Mouse (Mus musculus): Measurements from ENCODE around the gene Il2rb. TPM values are rescaled to one million over a fixed set of nuclear protein-coding genes. Genes with fewer than 3 reads are reported as not detected.

The Il2rb gene
- polyA plus RNA-seq, 1 experiment from 2014 or later: 0.04 TPM

GRCm38 (mm10) chr15:78518221-78518620 lies 23.1 kb upstream of the Il2rb start:
- no peak for ATAC-seq (ENCODE audit: extremely low read depth, insufficient number of reproducible peaks, low FRiP score, low TSS enrichment)
- WGBS: 45% methylated on average over 7 of the region's 7 CpGs
- no peak overlapping the region for H3K4me3 ChIP-seq
- peak overlapping the region; percentile 44; the same call in 1 of the 2 replicates for H3K9ac ChIP-seq
- peaks cover 29% of the 10 kb centered on the region for H3K4me1 ChIP-seq
- peaks cover 2% of the 10 kb centered on the region; the same call in 1 of the 2 replicates for H3K27me3 ChIP-seq (replicated peaks)
- no peak overlapping the region for H3K27ac ChIP-seq (replicated peaks)
- no peaks in the 10 kb centered on the region for H3K36me3 ChIP-seq
- no peak overlapping the region for H3K4me2 ChIP-seq
- no peaks in the 10 kb centered on the region for H3K9me3 ChIP-seq

GRCm38 (mm10) chr15:78515759-78516158 lies 20.7 kb upstream of the Il2rb start:
- Histone ChIP-seq H3K36me3 (no peaks in the 10 kb centered on the region), H3K4me2 (no peak overlapping the region), H3K27me3 (replicated peaks) (no peaks in the 10 kb centered on the region), H3K4me1 (peaks cover 24% of the 10 kb centered on the region), H3K27ac (replicated peaks) (no peak overlapping the region), H3K9me3 (no peaks in the 10 kb centered on the region), H3K4me3 (no peak overlapping the region), H3K9ac (no peak overlapping the region)
- no peak for ATAC-seq (ENCODE audit: extremely low read depth, insufficient number of reproducible peaks, low FRiP score, low TSS enrichment)
- 67% methylated on average over 6 of the region's 6 CpGs for WGBS

- ATAC-seq (ENCODE audit: extremely low read depth, insufficient number of reproducible peaks, low FRiP score, low TSS enrichment): no peak; the same call in 1 of the 2 replicates
- H3K27ac ChIP-seq (replicated peaks): no peak overlapping the region
Observed at GRCm38 (mm10) chr15:78514393-78515146, 19.5 kb upstream of the Il2rb start.

GRCm38 (mm10) chr15:78513019-78513418 lies 17.9 kb upstream of the Il2rb start:
- 77% methylated on average over 14 of the region's 14 CpGs for WGBS
- H3K4me3 ChIP-seq: no peak overlapping the region
- no peak for ATAC-seq (ENCODE audit: extremely low read depth, insufficient number of reproducible peaks, low FRiP score, low TSS enrichment)
- no peak overlapping the region for H3K9ac ChIP-seq
- H3K36me3 ChIP-seq: no peaks in the 10 kb centered on the region
- no peaks in the 10 kb centered on the region for H3K27me3 ChIP-seq (replicated peaks)
- H3K9me3 ChIP-seq: no peaks in the 10 kb centered on the region
- H3K27ac ChIP-seq (replicated peaks): no peak overlapping the region
- peaks cover 28% of the 10 kb centered on the region for H3K4me1 ChIP-seq
- H3K4me2 ChIP-seq: no peak overlapping the region

More at GRCm38 (mm10) chr15:78514393-78515146, 19.5 kb upstream of the Il2rb start:
- Histone ChIP-seq H3K4me1 (peaks cover 26% of the 10 kb centered on the region), H3K27me3 (replicated peaks) (no peaks in the 10 kb centered on the region), H3K36me3 (no peaks in the 10 kb centered on the region), H3K9me3 (no peaks in the 10 kb centered on the region), H3K9ac (peak overlapping the region; percentile 25), H3K4me3 (no peak overlapping the region), H3K4me2 (no peak overlapping the region)
- 25% methylated on average over 7 of the region's 7 CpGs for WGBS

GRCm38 (mm10) chr15:78511951-78512350 lies 16.9 kb upstream of the Il2rb start:
- ATAC-seq (ENCODE audit: extremely low read depth, insufficient number of reproducible peaks, low FRiP score, low TSS enrichment): no peak
- Histone ChIP-seq H3K9ac (no peak overlapping the region), H3K4me2 (no peak overlapping the region), H3K9me3 (no peaks in the 10 kb centered on the region), H3K4me1 (peaks cover 24% of the 10 kb centered on the region), H3K27me3 (replicated peaks) (no peaks in the 10 kb centered on the region), H3K4me3 (no peak overlapping the region), H3K27ac (replicated peaks) (no peak overlapping the region), H3K36me3 (no peaks in the 10 kb centered on the region)
- 74% methylated on average over 7 of the region's 7 CpGs for WGBS

GRCm38 (mm10) chr15:78510736-78511135 lies 15.7 kb upstream of the Il2rb start:
- no peak for ATAC-seq (ENCODE audit: extremely low read depth, insufficient number of reproducible peaks, low FRiP score, low TSS enrichment)
- no peak overlapping the region for H3K4me2 ChIP-seq
- no peaks in the 10 kb centered on the region for H3K9me3 ChIP-seq
- H3K4me1 ChIP-seq: peaks cover 24% of the 10 kb centered on the region
- no peak overlapping the region for H3K27ac ChIP-seq (replicated peaks)
- H3K27me3 ChIP-seq (replicated peaks): no peaks in the 10 kb centered on the region
- no peak overlapping the region for H3K9ac ChIP-seq
- no peak overlapping the region for H3K4me3 ChIP-seq
- no peaks in the 10 kb centered on the region for H3K36me3 ChIP-seq
- 72% methylated on average over 6 of the region's 6 CpGs for WGBS

GRCm38 (mm10) chr15:78510121-78510576 lies 15.1 kb upstream of the Il2rb start:
- H3K4me2 ChIP-seq: peak overlapping the region; percentile 30
- no peaks in the 10 kb centered on the region for H3K27me3 ChIP-seq (replicated peaks)
- H3K36me3 ChIP-seq: no peaks in the 10 kb centered on the region
- peak overlapping the region; percentile 34 for H3K9ac ChIP-seq
- H3K4me1 ChIP-seq: peaks cover 24% of the 10 kb centered on the region
- H3K27ac ChIP-seq (replicated peaks): 0 out of 2 replicates have a peak overlapping the region, but pooled peaks have one; percentile 20
- 57% methylated on average over 8 of the region's 8 CpGs for WGBS
- no peak overlapping the region for H3K4me3 ChIP-seq
- no peak for ATAC-seq (ENCODE audit: extremely low read depth, insufficient number of reproducible peaks, low FRiP score, low TSS enrichment)
- H3K9me3 ChIP-seq: no peaks in the 10 kb centered on the region

- H3K27ac ChIP-seq (replicated peaks): 0 out of 2 replicates have a peak overlapping the region, but pooled peaks have one; percentile 20
- ATAC-seq (ENCODE audit: extremely low read depth, insufficient number of reproducible peaks, low FRiP score, low TSS enrichment): no peak
- peaks cover 19% of the 10 kb centered on the region for H3K4me1 ChIP-seq
- peak overlapping the region; percentile 30 for H3K4me2 ChIP-seq
- no peaks in the 10 kb centered on the region for H3K27me3 ChIP-seq (replicated peaks)
- H3K9ac ChIP-seq: peak overlapping the region; percentile 34; the same call in 1 of the 2 replicates
- H3K4me3 ChIP-seq: no peak overlapping the region
- 40% methylated on average over 12 of the region's 12 CpGs for WGBS
- peaks cover 7% of the 10 kb centered on the region for H3K9me3 ChIP-seq
- H3K36me3 ChIP-seq: no peaks in the 10 kb centered on the region
Observed at GRCm38 (mm10) chr15:78509297-78509899, 14.3 kb upstream of the Il2rb start.

- Histone ChIP-seq H3K27me3 (replicated peaks) (no peaks in the 10 kb centered on the region), H3K4me2 (no peak overlapping the region), H3K27ac (replicated peaks) (0 out of 2 replicates have a peak overlapping the region, but pooled peaks have one; percentile 39), H3K9me3 (peaks cover 9% of the 10 kb centered on the region), H3K4me3 (no peak overlapping the region), H3K9ac (no peak overlapping the region), H3K36me3 (no peaks in the 10 kb centered on the region), H3K4me1 (peaks cover 25% of the 10 kb centered on the region)
- 45% methylated on average over 7 of the region's 7 CpGs for WGBS
- no peak for ATAC-seq (ENCODE audit: extremely low read depth, insufficient number of reproducible peaks, low FRiP score, low TSS enrichment)
Observed at GRCm38 (mm10) chr15:78508443-78508842, 13.4 kb upstream of the Il2rb start.

GRCm38 (mm10) chr15:78505541-78505940 lies 10.5 kb upstream of the Il2rb start:
- peaks cover 23% of the 10 kb centered on the region for H3K4me1 ChIP-seq
- no peak overlapping the region for H3K27ac ChIP-seq (replicated peaks)
- H3K4me2 ChIP-seq: no peak overlapping the region
- H3K27me3 ChIP-seq (replicated peaks): no peaks in the 10 kb centered on the region
- WGBS: 75% methylated on average over 3 of the region's 3 CpGs
- no peak overlapping the region for H3K9ac ChIP-seq
- peaks cover 9% of the 10 kb centered on the region for H3K9me3 ChIP-seq
- no peak for ATAC-seq (ENCODE audit: extremely low read depth, insufficient number of reproducible peaks, low FRiP score, low TSS enrichment)
- no peaks in the 10 kb centered on the region for H3K36me3 ChIP-seq
- no peak overlapping the region for H3K4me3 ChIP-seq

- no peak for ATAC-seq (ENCODE audit: extremely low read depth, insufficient number of reproducible peaks, low FRiP score, low TSS enrichment)
- Histone ChIP-seq H3K4me3 (no peak overlapping the region), H3K4me1 (peaks cover 15% of the 10 kb centered on the region), H3K27me3 (replicated peaks) (no peaks in the 10 kb centered on the region), H3K4me2 (no peak overlapping the region), H3K9ac (no peak overlapping the region), H3K27ac (replicated peaks) (no peak overlapping the region), H3K9me3 (peaks cover 9% of the 10 kb centered on the region), H3K36me3 (no peaks in the 10 kb centered on the region)
- 79% methylated on average over 5 of the region's 5 CpGs for WGBS
Observed at GRCm38 (mm10) chr15:78504816-78505215, 9.7 kb upstream of the Il2rb start.

Measured in heart, embryonic 13.5 days (tissue).